ENCODE assay signal across 9 mouse cellular contexts in the genomic region with DNA sequence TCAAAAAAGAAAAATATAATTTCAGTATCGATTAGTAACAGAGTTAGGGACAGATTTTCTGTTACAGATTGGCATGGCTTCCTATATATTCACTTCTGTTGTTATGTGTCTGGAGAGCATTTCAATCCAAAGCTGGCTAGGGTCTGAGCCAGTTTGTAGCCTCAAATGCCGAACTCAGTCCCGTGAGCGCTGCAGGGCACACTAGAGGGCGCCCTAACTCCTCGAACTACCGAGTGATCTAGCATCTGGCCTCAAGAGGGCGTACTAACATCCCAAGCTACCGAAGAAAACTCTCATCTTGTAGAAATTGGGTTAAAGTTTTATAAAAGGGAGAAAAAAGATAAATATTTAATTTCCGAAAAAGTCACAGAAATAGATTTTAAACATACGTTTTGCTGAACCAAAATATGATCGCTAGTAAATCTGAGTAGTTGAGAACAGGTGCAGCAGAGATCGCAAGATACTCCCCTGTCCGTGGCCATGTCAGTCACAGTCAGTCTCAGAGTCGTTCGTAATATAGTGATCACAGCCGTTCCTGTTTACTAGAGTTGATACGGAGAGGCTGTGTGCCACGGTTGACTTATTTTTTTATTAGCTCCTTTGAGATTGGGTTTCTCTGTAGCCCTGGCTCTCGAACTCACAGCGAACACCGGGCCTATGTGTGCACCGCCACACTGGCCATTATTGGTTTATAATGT. TPM values are rescaled to one million over a fixed set of nuclear protein-coding genes. Genes with fewer than 3 reads are reported as not detected.
DNase-seq lines count a peak whose midpoint lies in the region; ATAC-seq and TF ChIP-seq lines count a peak whose summit lies in the region.
"Had no signal": no experiment of that assay in that cellular context is flagged by ENCODE, and none has a peak within 500 bp of the region (broad histone marks: within the 10 kb centered on the region; RNA-seq: fewer than 3 reads in every experiment).

No protein-coding gene starts in this region.

- TF ChIP-seq CTCF in olfactory bulb, adult 2 months (IDR thresholded peaks at IDR 0.05; ENCODE audit: insufficient read depth, low read depth, low read length) = peak; percentile 88

- no peaks in the 10 kb centered on the region for H3K27me3 ChIP-seq in midbrain, embryonic 14.5 days (ENCODE audit: control insufficient read depth, insufficient read depth, low read length)
- H3K27me3 ChIP-seq in midbrain, embryonic 13.5 days = no peaks in the 10 kb centered on the region

- no peak overlapping the region for H3K4me3 ChIP-seq in midbrain, embryonic 14.5 days (replicated peaks; ENCODE audit: low read depth, low read length)
- no peak overlapping the region for H3K4me3 ChIP-seq in midbrain, embryonic 13.5 days (replicated peaks)
- no peak overlapping the region for H3K4me3 ChIP-seq in olfactory bulb, adult 2 months (ENCODE audit: insufficient read depth, low read depth, low read length)

- no peaks in the 10 kb centered on the region for H3K9me3 ChIP-seq in midbrain, embryonic 14.5 days (ENCODE audit: control insufficient read depth, low read length)
- no peaks in the 10 kb centered on the region for H3K9me3 ChIP-seq in midbrain, embryonic 13.5 days

- H3K4me2 ChIP-seq in midbrain, embryonic 14.5 days (ENCODE audit: low read length) = no peak overlapping the region
- no peak overlapping the region for H3K4me2 ChIP-seq in midbrain, embryonic 13.5 days (replicated peaks)

- H3K36me3 ChIP-seq in midbrain, embryonic 14.5 days (ENCODE audit: control insufficient read depth, insufficient read depth, low read length) = no peaks in the 10 kb centered on the region
- H3K36me3 ChIP-seq in midbrain, embryonic 13.5 days = no peaks in the 10 kb centered on the region

- no peak overlapping the region for H3K27ac ChIP-seq in midbrain, embryonic 14.5 days (replicated peaks; ENCODE audit: low read depth, low read length)
- H3K27ac ChIP-seq in midbrain, embryonic 13.5 days = no peak overlapping the region
- H3K27ac ChIP-seq in olfactory bulb, adult 2 months (ENCODE audit: insufficient read depth, low read depth, low read length) = no peak overlapping the region

- TF ChIP-seq POLR2A in olfactory bulb, adult 2 months (IDR thresholded peaks at IDR 0.05; ENCODE audit: insufficient read depth, low read depth, low read length) = no peak

- intact Hi-C loops in left cerebral cortex, postnatal 10 days (cut with DNase I) = loop anchor here (10.0 kb wide), 1 partner anchor 1159 kb away; no protein-coding TSS in a partner anchor

- H3K9ac ChIP-seq in midbrain, embryonic 14.5 days (replicated peaks; ENCODE audit: low read length) = no peak overlapping the region
- H3K9ac ChIP-seq in midbrain, embryonic 13.5 days (replicated peaks) = no peak overlapping the region

- DNase-seq in midbrain, embryonic 14.5 days = peak; percentile 79
- peak; percentile 61 to 86 for DNase-seq in adrenal gland, adult (ENCODE audit: inconsistent age in 2 of 2, low spot score in 1 of 2)
- DNase-seq in cerebellum, postnatal 4 days (ENCODE audit: low spot score in 2 of 2) = peak; percentile 52 to 73
- peak; percentile 46 for DNase-seq in hindlimb bud, embryonic 11.5 days (ENCODE audit: extremely low spot score, low read depth, low spot score)
- DNase-seq in left cerebral cortex, postnatal 10 days (ENCODE audit: extremely low spot score in 1 of 2, low spot score in 2 of 2) = peak; percentile 38 to 73
- peak; percentile 84 for DNase-seq in thymus, postnatal 4 days

- WGBS in midbrain, embryonic 14.5 days = 44% methylated on average over 23 of the region's 23 CpGs
- 50% methylated on average over 23 of the region's 23 CpGs for WGBS in midbrain, embryonic 13.5 days
- 50% methylated on average over 23 of the region's 23 CpGs for WGBS in olfactory bulb, adult 2 months

- H3K4me1 ChIP-seq in midbrain, embryonic 14.5 days (ENCODE audit: control insufficient read depth, insufficient read depth, low read length) = no peaks in the 10 kb centered on the region
- no peaks in the 10 kb centered on the region for H3K4me1 ChIP-seq in midbrain, embryonic 13.5 days (replicated peaks)
- no peaks in the 10 kb centered on the region for H3K4me1 ChIP-seq in olfactory bulb, adult 2 months (ENCODE audit: control insufficient read depth, insufficient read depth, low read length)

- no peak for ATAC-seq in midbrain, embryonic 14.5 days (ENCODE audit: low FRiP score, low TSS enrichment)
- no peak for ATAC-seq in midbrain, embryonic 13.5 days

RNA-seq across cellular contexts. Expression of gene BC035947, which starts 13.4 kb away (rescaled TPM):
- polyA plus RNA-seq in midbrain, embryonic 14.5 days (2014; fragmentation: Nextera tagmentation; extraction: Ambion mirVana) = 0.81 and 1.2 TPM in 2 replicates
- polyA plus RNA-seq in midbrain, embryonic 13.5 days (2015; fragmentation: Nextera tagmentation; extraction: Ambion mirVana) = 0.66 and 0.75 TPM in 2 replicates
- total RNA-seq in left cerebral cortex, postnatal 10 days (2021) = under 1 TPM; 0.11 to 0.28 TPM
- not detected in 2 replicates for polyA plus RNA-seq in olfactory bulb, adult 2 months (2012; ENCODE audit: insufficient read depth, insufficient read length, low replicate concordance, missing spikeins)
- total RNA-seq: heart, adult 18-20 months had no signal

RNA-seq across cellular contexts. Expression of gene Mogat1, which starts 14.5 kb away (rescaled TPM):
- polyA plus RNA-seq in midbrain, embryonic 14.5 days (2014; fragmentation: Nextera tagmentation; extraction: Ambion mirVana) = 0.72 TPM in 1 of 2 replicates, not detected in the other
- polyA plus RNA-seq in midbrain, embryonic 13.5 days (2015; fragmentation: Nextera tagmentation; extraction: Ambion mirVana) = 0.19 and 0.79 TPM in 2 replicates
- not detected for total RNA-seq in left cerebral cortex, postnatal 10 days (2021)
- polyA plus RNA-seq in olfactory bulb, adult 2 months (2012; ENCODE audit: insufficient read depth, insufficient read length, low replicate concordance, missing spikeins) = not detected in 2 replicates

RNA-seq across cellular contexts. Expression of gene Farsb, which starts 36.6 kb away (rescaled TPM):
- polyA plus RNA-seq in midbrain, embryonic 14.5 days (2014; fragmentation: Nextera tagmentation; extraction: Ambion mirVana) = 158 and 168 TPM in 2 replicates
- polyA plus RNA-seq in midbrain, embryonic 13.5 days (2015; fragmentation: Nextera tagmentation; extraction: Ambion mirVana) = 138 and 140 TPM in 2 replicates
- 10 to 100 TPM; 74.2 to 74.8 TPM for total RNA-seq in left cerebral cortex, postnatal 10 days (2021)
- not detected in 2 replicates for polyA plus RNA-seq in olfactory bulb, adult 2 months (2012; ENCODE audit: insufficient read depth, insufficient read length, low replicate concordance, missing spikeins)
